Mouse (Mus musculus): ENCODE data around the gene Zswim8. TPM values are rescaled to one million over a fixed set of nuclear protein-coding genes. Genes with fewer than 3 reads are reported as not detected.

The Zswim8 gene
- polyA plus RNA-seq, 1 experiment from 2014 or later, result 162 TPM

GRCm38 (mm10) chr14:20667469-20667868, 39.9 kb upstream of the Zswim8 start:
- in situ Hi-C loops (cut with MboI; ENCODE audit: low pct_unique_long_range_greater_than_20kb), result loop anchor here (5.0 kb wide), 1 partner anchor 265 kb away; no protein-coding TSS in a partner anchor
- no peak for TF ChIP-seq CTCF (IDR thresholded peaks at IDR 0.05)
- ChIA-PET CTCF (no interaction called here), POLR2A (no interaction called here)
- H3K27me3 ChIP-seq, result no peaks in the 10 kb centered on the region
- ATAC-seq (no peak), DNase-seq (ENCODE audit: low read depth, low spot score) (no peak)

GRCm38 (mm10) chr14:20668154-20668810, 39.1 kb upstream of the Zswim8 start, which contains the start of gene Synpo2l:
Gene Synpo2l, minus strand, starts transcription at chr14:20668354.
- CTCF ChIA-PET, result no interaction called here
- in situ Hi-C loops (cut with MboI; ENCODE audit: low pct_unique_long_range_greater_than_20kb), result loop anchor here (5.0 kb wide), 1 partner anchor 266 kb away; no protein-coding TSS in a partner anchor
- no peak for DNase-seq (ENCODE audit: low read depth, low spot score)
- POLR2A ChIA-PET, result no interaction called here
- H3K27me3 ChIP-seq, result no peaks in the 10 kb centered on the region
- no peak for ATAC-seq
- TF ChIP-seq CTCF (IDR thresholded peaks at IDR 0.05), result no peak

- no peak for ATAC-seq
- peak; percentile 68 for TF ChIP-seq CTCF (IDR thresholded peaks at IDR 0.05)
Measured at GRCm38 (mm10) chr14:20672990-20673389, 34.4 kb upstream of the Zswim8 start.

GRCm38 (mm10) chr14:20673735-20674063, 33.7 kb upstream of the Zswim8 start:
- DNase-seq (ENCODE audit: low read depth, low spot score), result no peak
- TF ChIP-seq CTCF (IDR thresholded peaks at IDR 0.05), result no peak
- ChIA-PET CTCF (interaction anchor here (0.8 to 1.5 kb wide), 4 partner anchors 10 to 130 kb away, joined by 3 to 5 read pairs (median 4); no protein-coding TSS in a partner anchor), POLR2A (interaction anchor here (0.6 to 1.0 kb wide), 8 partner anchors 8 to 137 kb away, joined by 3 to 6 read pairs (median 4); partner anchors contain the start of gene Usp54)
- no peaks in the 10 kb centered on the region for H3K27me3 ChIP-seq
- no peak for ATAC-seq
- in situ Hi-C loops (cut with MboI; ENCODE audit: low pct_unique_long_range_greater_than_20kb), result no loop called here

More at GRCm38 (mm10) chr14:20672990-20673389, 34.4 kb upstream of the Zswim8 start:
- in situ Hi-C loops (cut with MboI; ENCODE audit: low pct_unique_long_range_greater_than_20kb), result no loop called here
- CTCF ChIA-PET, result interaction anchor here (0.8 to 1.5 kb wide), 3 partner anchors 9 to 97 kb away, joined by 3 to 5 read pairs (median 5); no protein-coding TSS in a partner anchor
- POLR2A ChIA-PET, result interaction anchor here (1.0 kb wide), 1 partner anchor 109 kb away, joined by 3 read pairs; no protein-coding TSS in a partner anchor
- no peaks in the 10 kb centered on the region for H3K27me3 ChIP-seq
- DNase-seq (ENCODE audit: low read depth, low spot score), result no peak

- no peak for TF ChIP-seq CTCF (IDR thresholded peaks at IDR 0.05)
- ATAC-seq, result peak; percentile 86
- no peaks in the 10 kb centered on the region for H3K27me3 ChIP-seq
- POLR2A ChIA-PET, result interaction anchor here (0.6 to 1.1 kb wide), 9 partner anchors 9 to 137 kb away, joined by 3 to 6 read pairs (median 4); partner anchors contain the start of gene Usp54
- DNase-seq (ENCODE audit: low read depth, low spot score), result peak; percentile 88
- CTCF ChIA-PET, result interaction anchor here (0.9 to 1.5 kb wide), 3 partner anchors 11 to 130 kb away, joined by 3 to 5 read pairs (median 3); no protein-coding TSS in a partner anchor
- in situ Hi-C loops (cut with MboI; ENCODE audit: low pct_unique_long_range_greater_than_20kb), result no loop called here
Measured at GRCm38 (mm10) chr14:20674064-20674833, 33.1 kb upstream of the Zswim8 start, which contains the start of gene Sec24c. Gene Sec24c, plus strand, starts transcription at chr14:20674308.

- H3K27me3 ChIP-seq, result no peaks in the 10 kb centered on the region
- ATAC-seq, result no peak
- ChIA-PET CTCF (no interaction called here), POLR2A (no interaction called here)
- no peak for DNase-seq (ENCODE audit: low read depth, low spot score)
- no peak for TF ChIP-seq CTCF (IDR thresholded peaks at IDR 0.05)
- in situ Hi-C loops (cut with MboI; ENCODE audit: low pct_unique_long_range_greater_than_20kb), result no loop called here
Measured at GRCm38 (mm10) chr14:20677906-20678305, 29.4 kb upstream of the Zswim8 start.

GRCm38 (mm10) chr14:20681742-20682141, 25.6 kb upstream of the Zswim8 start:
- ChIA-PET CTCF (interaction anchor here (1.6 kb wide), 1 partner anchor 12 kb away, joined by 6 read pairs; no protein-coding TSS in a partner anchor), POLR2A (no interaction called here)
- DNase-seq (ENCODE audit: low read depth, low spot score) (no peak), ATAC-seq (no peak)
- H3K27me3 ChIP-seq, result no peaks in the 10 kb centered on the region
- no peak for TF ChIP-seq CTCF (IDR thresholded peaks at IDR 0.05)
- in situ Hi-C loops (cut with MboI; ENCODE audit: low pct_unique_long_range_greater_than_20kb), result no loop called here

GRCm38 (mm10) chr14:20682498-20682897, 24.9 kb upstream of the Zswim8 start:
- CTCF ChIA-PET, result interaction anchor here (1.6 kb wide), 1 partner anchor 11 kb away, joined by 6 read pairs; no protein-coding TSS in a partner anchor
- no peak for TF ChIP-seq CTCF (IDR thresholded peaks at IDR 0.05)
- DNase-seq (ENCODE audit: low read depth, low spot score) (no peak), ATAC-seq (no peak)
- POLR2A ChIA-PET, result interaction anchor here (0.7 to 1.1 kb wide), 3 partner anchors 11 to 249 kb away, joined by 3 read pairs; partner anchors contain the start of gene Fut11
- H3K27me3 ChIP-seq, result no peaks in the 10 kb centered on the region
- in situ Hi-C loops (cut with MboI; ENCODE audit: low pct_unique_long_range_greater_than_20kb), result no loop called here

GRCm38 (mm10) chr14:20686576-20686975, 20.8 kb upstream of the Zswim8 start:
- no peak for TF ChIP-seq CTCF (IDR thresholded peaks at IDR 0.05)
- DNase-seq (ENCODE audit: low read depth, low spot score) (no peak), ATAC-seq (no peak)
- CTCF ChIA-PET, result interaction anchor here (1.4 kb wide), 1 partner anchor 10 kb away, joined by 3 read pairs; no protein-coding TSS in a partner anchor
- no peaks in the 10 kb centered on the region for H3K27me3 ChIP-seq
- in situ Hi-C loops (cut with MboI; ENCODE audit: low pct_unique_long_range_greater_than_20kb), result no loop called here
- POLR2A ChIA-PET, result no interaction called here

- in situ Hi-C loops (cut with MboI; ENCODE audit: low pct_unique_long_range_greater_than_20kb), result no loop called here
- POLR2A ChIA-PET, result no interaction called here
- H3K27me3 ChIP-seq, result no peaks in the 10 kb centered on the region
- CTCF ChIA-PET, result no interaction called here
- DNase-seq (ENCODE audit: low read depth, low spot score) (no peak), ATAC-seq (no peak)
- no peak for TF ChIP-seq CTCF (IDR thresholded peaks at IDR 0.05)
Measured at GRCm38 (mm10) chr14:20689009-20689408, 18.3 kb upstream of the Zswim8 start.
